Mouse (Mus musculus): ENCODE measurements around the gene A630076J17Rik. TPM values are rescaled to one million over a fixed set of nuclear protein-coding genes. Genes with fewer than 3 reads are reported as not detected.
A peak's percentile ranks its signal among the peaks of the same experiment; 100 is the strongest.

The A630076J17Rik gene
- total and polyA plus RNA-seq, 3 experiments, result not detected

GRCm38 (mm10) chr3:107205170-107205569, 25.2 kb upstream of the A630076J17Rik start:
- Histone ChIP-seq H3K9ac (ENCODE audit: insufficient read depth, low read depth) (no peak overlapping the region), H3K79me2 (replicated peaks; ENCODE audit: control insufficient read depth, extremely low read depth, insufficient read depth, poor library complexity, severe bottlenecking) (no peaks in the 10 kb centered on the region), H3K4me2 (ENCODE audit: insufficient read depth, low read depth, poor library complexity, severe bottlenecking) (no peak overlapping the region), H3K27me3 (replicated peaks) (peaks cover 44% of the 10 kb centered on the region), H3K27ac (ENCODE audit: insufficient read depth, low read depth) (no peak overlapping the region), H3K4me3 (replicated peaks in 1 of 3; ENCODE audit: low read depth in 2 of 3, low read length in 2 of 3, poor library complexity in 1 of 3) (no peak overlapping the region), H3K9me3 (replicated peaks; ENCODE audit: low read length) (peaks cover under 1% of the 10 kb centered on the region), H3K4me1 (ENCODE audit: control insufficient read depth in 1 of 2, insufficient read depth in 2 of 2) (no peaks in the 10 kb centered on the region), H3K36me3 (replicated peaks in 1 of 2; ENCODE audit: control insufficient read depth in 1 of 2, insufficient read depth in 1 of 2, low read length in 1 of 2) (no peaks in the 10 kb centered on the region)
- in situ Hi-C loops (cut with MboI; ENCODE audit: low pct_ligation_motif_present, low pct_unique_long_range_greater_than_20kb, low sequenced_read_pairs), result no loop called here
- DNase-seq (ENCODE audit: extremely low read depth), result no peak
- TF ChIP-seq MAFK (IDR thresholded peaks at IDR 0.05; ENCODE audit: insufficient replicate concordance, low read length), result no peak
- TF ChIP-seq NRF1 (IDR thresholded peaks at IDR 0.05; ENCODE audit: low read depth, low read length), result no peak
- no peak for TF ChIP-seq GABPA (IDR thresholded peaks at IDR 0.05; ENCODE audit: insufficient replicate concordance, low read depth, low read length)
- no peak for TF ChIP-seq POLR2AphosphoS2 (IDR thresholded peaks at IDR 0.05; ENCODE audit: low read depth, low read length)
- TF ChIP-seq RAD21 (IDR thresholded peaks at IDR 0.05; ENCODE audit: low read depth, low read length), result no peak
- TF ChIP-seq USF1 (IDR thresholded peaks at IDR 0.05; ENCODE audit: low read depth, low read length), result no peak
- TF ChIP-seq IRF4 (IDR thresholded peaks at IDR 0.05; ENCODE audit: low read depth, low read length), result no peak
- TF ChIP-seq CTCF (conservative IDR thresholded peaks at IDR 0.05 in 1 of 2, IDR thresholded peaks at IDR 0.05 in 1 of 2; ENCODE audit: low read depth in 2 of 2, low read length in 2 of 2), result no peak
- TF ChIP-seq SIN3A (IDR thresholded peaks at IDR 0.05; ENCODE audit: low read length), result no peak
- TF ChIP-seq ZKSCAN1 (IDR thresholded peaks at IDR 0.05; ENCODE audit: borderline replicate concordance, low read depth, low read length), result no peak
- dilution Hi-C loops (cut with MboI; ENCODE audit: extremely low pct_ligation_motif_present, extremely low pct_unique_long_range_greater_than_20kb, low sequenced_read_pairs), result no loop called here

GRCm38 (mm10) chr3:107205994-107206393, 24.4 kb upstream of the A630076J17Rik start:
- peak; percentile 62 for DNase-seq (ENCODE audit: extremely low read depth)
- H3K36me3 ChIP-seq (replicated peaks in 1 of 2; ENCODE audit: control insufficient read depth in 1 of 2, insufficient read depth in 1 of 2, low read length in 1 of 2), result no peaks in the 10 kb centered on the region
- H3K27ac ChIP-seq (ENCODE audit: insufficient read depth, low read depth), result no peak overlapping the region
- H3K4me3 ChIP-seq (replicated peaks in 1 of 3; ENCODE audit: low read depth in 2 of 3, low read length in 2 of 3, poor library complexity in 1 of 3), result no peak overlapping the region
- H3K9me3 ChIP-seq (replicated peaks; ENCODE audit: low read length), result peaks cover 3% of the 10 kb centered on the region
- H3K27me3 ChIP-seq (replicated peaks), result peaks cover 37% of the 10 kb centered on the region
- H3K4me2 ChIP-seq (ENCODE audit: insufficient read depth, low read depth, poor library complexity, severe bottlenecking), result no peak overlapping the region
- no peaks in the 10 kb centered on the region for H3K79me2 ChIP-seq (replicated peaks; ENCODE audit: control insufficient read depth, extremely low read depth, insufficient read depth, poor library complexity, severe bottlenecking)
- TF ChIP-seq SMC3 (IDR thresholded peaks at IDR 0.05; ENCODE audit: low read depth, low read length), result peak; percentile 70
- peak; percentile 93 for TF ChIP-seq RAD21 (IDR thresholded peaks at IDR 0.05; ENCODE audit: low read depth, low read length)
- peak; percentile 88 to 91 for TF ChIP-seq CTCF (conservative IDR thresholded peaks at IDR 0.05 in 1 of 2, IDR thresholded peaks at IDR 0.05 in 1 of 2; ENCODE audit: low read depth in 2 of 2, low read length in 2 of 2)
- TF ChIP-seq SIN3A (IDR thresholded peaks at IDR 0.05; ENCODE audit: low read length), result no peak
- in situ Hi-C loops (cut with MboI; ENCODE audit: low pct_ligation_motif_present, low pct_unique_long_range_greater_than_20kb, low sequenced_read_pairs) (no loop called here), dilution Hi-C loops (cut with MboI; ENCODE audit: extremely low pct_ligation_motif_present, extremely low pct_unique_long_range_greater_than_20kb, low sequenced_read_pairs) (no loop called here)
- no peak overlapping the region for H3K9ac ChIP-seq (ENCODE audit: insufficient read depth, low read depth)
- H3K4me1 ChIP-seq (ENCODE audit: control insufficient read depth in 1 of 2, insufficient read depth in 2 of 2), result no peaks in the 10 kb centered on the region

- dilution Hi-C loops (cut with MboI; ENCODE audit: extremely low pct_ligation_motif_present, extremely low pct_unique_long_range_greater_than_20kb, low sequenced_read_pairs), result no loop called here
- Histone ChIP-seq H3K4me3 (replicated peaks in 1 of 3; ENCODE audit: low read depth in 2 of 3, low read length in 2 of 3, poor library complexity in 1 of 3) (no peak overlapping the region), H3K27ac (ENCODE audit: insufficient read depth, low read depth) (no peak overlapping the region), H3K9ac (ENCODE audit: insufficient read depth, low read depth) (no peak overlapping the region), H3K9me3 (replicated peaks; ENCODE audit: low read length) (peaks cover 3% of the 10 kb centered on the region), H3K36me3 (replicated peaks in 1 of 2; ENCODE audit: control insufficient read depth in 1 of 2, insufficient read depth in 1 of 2, low read length in 1 of 2) (no peaks in the 10 kb centered on the region), H3K79me2 (replicated peaks; ENCODE audit: control insufficient read depth, extremely low read depth, insufficient read depth, poor library complexity, severe bottlenecking) (no peaks in the 10 kb centered on the region), H3K4me2 (ENCODE audit: insufficient read depth, low read depth, poor library complexity, severe bottlenecking) (no peak overlapping the region), H3K27me3 (replicated peaks) (peaks cover 31% of the 10 kb centered on the region), H3K4me1 (ENCODE audit: control insufficient read depth in 1 of 2, insufficient read depth in 2 of 2) (no peaks in the 10 kb centered on the region)
- no peak for TF ChIP-seq TCF12 (IDR thresholded peaks at IDR 0.05; ENCODE audit: low read depth, low read length)
- no peak for TF ChIP-seq MAX (IDR thresholded peaks at IDR 0.05; ENCODE audit: low read length)
- TF ChIP-seq MEF2A (IDR thresholded peaks at IDR 0.05; ENCODE audit: borderline replicate concordance, low read depth, low read length), result no peak
- TF ChIP-seq BHLHE40 (IDR thresholded peaks at IDR 0.05; ENCODE audit: low read depth, low read length), result no peak
- TF ChIP-seq NRF1 (IDR thresholded peaks at IDR 0.05; ENCODE audit: low read depth, low read length), result no peak
- no peak for TF ChIP-seq CHD1 (IDR thresholded peaks at IDR 0.05; ENCODE audit: low read depth, low read length)
- no peak for TF ChIP-seq UBTF (IDR thresholded peaks at IDR 0.05; ENCODE audit: low read depth, low read length)
- no peak for TF ChIP-seq ELF1 (IDR thresholded peaks at IDR 0.05; ENCODE audit: low read depth, low read length)
- TF ChIP-seq GABPA (IDR thresholded peaks at IDR 0.05; ENCODE audit: insufficient replicate concordance, low read depth, low read length), result no peak
- no peak for TF ChIP-seq ZMIZ1 (IDR thresholded peaks at IDR 0.05; ENCODE audit: low read depth, low read length)
- TF ChIP-seq SIN3A (IDR thresholded peaks at IDR 0.05; ENCODE audit: low read length), result no peak
- no peak for TF ChIP-seq KAT2A (IDR thresholded peaks at IDR 0.05; ENCODE audit: insufficient replicate concordance, low read length)
- DNase-seq (ENCODE audit: extremely low read depth), result no peak
- in situ Hi-C loops (cut with MboI; ENCODE audit: low pct_ligation_motif_present, low pct_unique_long_range_greater_than_20kb, low sequenced_read_pairs), result no loop called here
Measured at GRCm38 (mm10) chr3:107206490-107207150, 23.8 kb upstream of the A630076J17Rik start.
